Mouse (Mus musculus) layer of hippocampus, adult 18-20 months (tissue): Measurements from ENCODE around the gene Sft2d2. TPM values are rescaled to one million over a fixed set of nuclear protein-coding genes. Genes with fewer than 3 reads are reported as not detected.
A peak's percentile ranks its signal among the peaks of the same experiment; 100 is the strongest.

Source experiments
- DNase-seq, 2 experiments: peaks; one replicate each; pipeline ENCODE4 v3.0.0; 2022; ENCODE audit warnings: low spot score in 2 of 2
- total RNA-seq, 2 experiments: library from RNA; stranded (reverse); gene quantifications; 2 replicates each; pipeline ENCODE4 v1.2.3; 2021

Gene Sft2d2
- total RNA-seq, 2 experiments from 2014 or later, result 14.6 to 14.7 TPM

- no peak for DNase-seq
Measured at GRCm38 (mm10) chr1:165140227-165140626, 54.0 kb downstream of the Sft2d2 start.

- DNase-seq, result no peak
Measured at GRCm38 (mm10) chr1:165133858-165134257, 60.4 kb downstream of the Sft2d2 start.

GRCm38 (mm10) chr1:165133279-165133678 lies 61.0 kb downstream of the Sft2d2 start:
- no peak for DNase-seq

GRCm38 (mm10) chr1:165132187-165132877 lies 61.9 kb downstream of the Sft2d2 start:
- peak; percentile 76 to 93 for DNase-seq

- DNase-seq, result no peak
Measured at GRCm38 (mm10) chr1:165129573-165129972, 64.7 kb downstream of the Sft2d2 start.

Other genes with a start within 250 kb of the Sft2d2 start
- not detected for gene Tbx19, start 33.7 kb downstream of the Sft2d2 start, total RNA-seq
- gene Tiprl, start 42.6 kb upstream of the Sft2d2 start, total RNA-seq, result 10 to 100 TPM; 63.0 to 67.1 TPM
- 10 to 100 TPM; 75.9 to 82.9 TPM for gene Gpr161, start 101.4 kb upstream of the Sft2d2 start, total RNA-seq